Mouse (Mus musculus) embryonic facial prominence, embryonic 13.5 days (tissue): ENCODE data around the gene Pbx1. TPM values are rescaled to one million over a fixed set of nuclear protein-coding genes. Genes with fewer than 3 reads are reported as not detected.

Source experiments
- ATAC-seq: fragments of 200-750 bp; cut with Nextera tagmentation; 2 replicates; pipeline ENCODE4 v1.8.0; 2017; ENCODE audit warnings: low read depth; ENCODE audit not compliant: insufficient number of reproducible peaks, insufficient read depth, low FRiP score, low TSS enrichment
- H3K27ac ChIP-seq: fragments of 300-500 bp; sonication (generic); 2 replicates; pipeline ENCODE4 v1.5.1; 2015; ENCODE audit warnings: moderate library complexity, mild to moderate bottlenecking, inconsistent platforms
- H3K27me3 ChIP-seq: fragments of 300-500 bp; sonication (generic); 2 replicates; pipeline ENCODE4 v1.6.1; 2015; ENCODE audit warnings: mild to moderate bottlenecking, inconsistent platforms
- H3K36me3 ChIP-seq: fragments of 300-500 bp; sonication (generic); 2 replicates; pipeline ENCODE4 v1.6.1; 2015; ENCODE audit warnings: mild to moderate bottlenecking, inconsistent platforms
- H3K4me1 ChIP-seq: fragments of 300-500 bp; sonication (generic); 2 replicates; pipeline ENCODE4 v1.6.1; 2015; ENCODE audit warnings: inconsistent platforms
- H3K4me2 ChIP-seq: fragments of 300-500 bp; sonication (generic); 2 replicates; pipeline ENCODE4 v1.6.1; 2015; ENCODE audit warnings: moderate library complexity, mild to moderate bottlenecking, inconsistent platforms
- H3K4me3 ChIP-seq: fragments of 300-500 bp; sonication (generic); 2 replicates; pipeline ENCODE4 v1.5.1; 2015; ENCODE audit warnings: mild to moderate bottlenecking, inconsistent platforms
- H3K9ac ChIP-seq: fragments of 300-500 bp; sonication (generic); 2 replicates; pipeline ENCODE4 v1.6.1; 2015; ENCODE audit warnings: mild to moderate bottlenecking, inconsistent platforms
- H3K9me3 ChIP-seq: fragments of 300-500 bp; sonication (generic); 2 replicates; pipeline ENCODE4 v1.6.1; 2016; ENCODE audit warnings: inconsistent platforms
- WGBS: fragments of 180-500 bp; shearing (Covaris S2); methylation state at CpG from one replicate; pipeline ENCODE4 v1.1.7; 2015; ENCODE audit warnings: mixed read lengths; 5-methylcytosine and 5-hydroxymethylcytosine counted together
- polyA plus RNA-seq: library from polyadenylated mRNA; unstranded; fragments of >200 nt; fragmentation: Nextera tagmentation; extraction: Ambion mirVana; gene quantifications from 2 replicates; pipeline ENCODE4 v1.2.1, GENCODE M21; 2015

Gene Pbx1
- polyA plus RNA-seq, 1 experiment from 2014 or later = 47.7 TPM

DNA sequence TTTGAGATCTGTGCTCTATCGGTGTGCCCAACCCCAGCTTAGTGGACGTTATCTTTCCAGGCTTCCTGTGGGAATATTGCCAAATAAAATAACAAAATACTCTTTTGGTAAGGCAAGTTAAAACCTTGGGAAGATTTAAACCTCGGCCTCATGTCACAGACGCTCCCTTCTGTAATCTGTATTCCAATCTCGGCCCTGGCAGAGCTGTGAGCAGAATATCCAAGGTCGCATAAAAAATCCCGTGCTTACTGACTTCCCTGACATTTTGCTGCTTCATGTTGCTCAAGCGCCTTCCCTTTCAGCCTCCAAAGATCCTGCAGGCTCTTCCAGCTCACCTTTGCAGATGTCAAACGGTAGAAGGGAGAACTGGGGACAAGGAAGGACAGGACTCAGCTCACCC is 140.0 kb downstream of the Pbx1 start:
- ATAC-seq = no peak
- Histone ChIP-seq H3K9ac (no peak overlapping the region), H3K4me2 (no peak overlapping the region), H3K4me3 (no peak overlapping the region), H3K9me3 (no peaks in the 10 kb centered on the region), H3K36me3 (0 out of 2 replicates have a peak, but pooled peaks cover 3% of the 10 kb centered on the region), H3K4me1 (peaks cover 58% of the 10 kb centered on the region), H3K27ac (no peak overlapping the region), H3K27me3 (no peaks in the 10 kb centered on the region)
- 70% methylated on average over 9 of the region's 9 CpGs for WGBS

DNA sequence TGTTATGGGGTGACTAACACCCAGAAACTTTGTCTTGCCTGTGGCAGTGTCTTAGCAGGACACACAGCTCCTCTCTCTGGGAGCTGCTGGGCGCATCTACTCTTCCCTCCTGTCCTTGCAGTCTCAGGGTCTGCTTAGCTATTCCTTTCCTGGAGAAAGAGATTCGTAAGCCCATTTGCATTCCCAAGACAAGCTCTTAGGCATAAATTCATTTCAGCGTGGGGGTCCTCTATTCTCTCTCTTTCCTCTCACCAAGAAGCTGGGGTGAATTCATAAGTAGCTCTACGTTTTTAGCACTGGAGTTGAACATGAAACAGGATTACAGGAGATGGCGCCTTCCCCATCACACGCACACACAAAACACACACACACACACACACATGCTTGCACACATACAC is 140.4 kb downstream of the Pbx1 start:
- Histone ChIP-seq H3K4me1 (peaks cover 56% of the 10 kb centered on the region), H3K4me2 (no peak overlapping the region), H3K36me3 (0 out of 2 replicates have a peak, but pooled peaks cover 3% of the 10 kb centered on the region), H3K9me3 (no peaks in the 10 kb centered on the region), H3K4me3 (no peak overlapping the region), H3K9ac (no peak overlapping the region; the same call in 1 of the 2 replicates), H3K27ac (no peak overlapping the region), H3K27me3 (no peaks in the 10 kb centered on the region)
- ATAC-seq = no peak
- WGBS = 83% methylated on average over 6 of the region's 6 CpGs

- Histone ChIP-seq H3K27me3 (no peaks in the 10 kb centered on the region), H3K4me3 (no peak overlapping the region), H3K36me3 (0 out of 2 replicates have a peak, but pooled peaks cover 3% of the 10 kb centered on the region), H3K4me2 (no peak overlapping the region), H3K9me3 (no peaks in the 10 kb centered on the region), H3K4me1 (peaks cover 51% of the 10 kb centered on the region), H3K9ac (no peak overlapping the region; the same call in 1 of the 2 replicates), H3K27ac (peak overlapping the region; percentile 22; the same call in 1 of the 2 replicates)
- WGBS = 70% methylated on average over 11 of the region's 11 CpGs
- no peak; the same call in 1 of the 2 replicates for ATAC-seq
Measured at GRCm38 (mm10) chr1:168291001-168291642, 140.9 kb downstream of the Pbx1 start.

- no peak for ATAC-seq
- no peak overlapping the region for H3K27ac ChIP-seq
- 0 out of 2 replicates have a peak, but pooled peaks cover 3% of the 10 kb centered on the region for H3K36me3 ChIP-seq
- no peaks in the 10 kb centered on the region for H3K27me3 ChIP-seq
- H3K4me2 ChIP-seq = no peak overlapping the region
- H3K4me1 ChIP-seq = peaks cover 51% of the 10 kb centered on the region
- H3K9ac ChIP-seq = no peak overlapping the region
- no peaks in the 10 kb centered on the region for H3K9me3 ChIP-seq
- H3K4me3 ChIP-seq = no peak overlapping the region
- WGBS = 77% methylated on average over 8 of the region's 8 CpGs
Measured at GRCm38 (mm10) chr1:168290236-168290985, 141.7 kb downstream of the Pbx1 start.

GRCm38 (mm10) chr1:168288891-168289545 is 143.1 kb downstream of the Pbx1 start:
- no peaks in the 10 kb centered on the region for H3K9me3 ChIP-seq
- H3K4me3 ChIP-seq = no peak overlapping the region
- 0 out of 2 replicates have a peak, but pooled peaks cover 3% of the 10 kb centered on the region for H3K36me3 ChIP-seq
- H3K9ac ChIP-seq = no peak overlapping the region
- no peak overlapping the region for H3K4me2 ChIP-seq
- ATAC-seq = no peak
- H3K27me3 ChIP-seq = no peaks in the 10 kb centered on the region
- 66% methylated on average over 10 of the region's 10 CpGs for WGBS
- H3K27ac ChIP-seq = no peak overlapping the region
- H3K4me1 ChIP-seq = peaks cover 65% of the 10 kb centered on the region

DNA sequence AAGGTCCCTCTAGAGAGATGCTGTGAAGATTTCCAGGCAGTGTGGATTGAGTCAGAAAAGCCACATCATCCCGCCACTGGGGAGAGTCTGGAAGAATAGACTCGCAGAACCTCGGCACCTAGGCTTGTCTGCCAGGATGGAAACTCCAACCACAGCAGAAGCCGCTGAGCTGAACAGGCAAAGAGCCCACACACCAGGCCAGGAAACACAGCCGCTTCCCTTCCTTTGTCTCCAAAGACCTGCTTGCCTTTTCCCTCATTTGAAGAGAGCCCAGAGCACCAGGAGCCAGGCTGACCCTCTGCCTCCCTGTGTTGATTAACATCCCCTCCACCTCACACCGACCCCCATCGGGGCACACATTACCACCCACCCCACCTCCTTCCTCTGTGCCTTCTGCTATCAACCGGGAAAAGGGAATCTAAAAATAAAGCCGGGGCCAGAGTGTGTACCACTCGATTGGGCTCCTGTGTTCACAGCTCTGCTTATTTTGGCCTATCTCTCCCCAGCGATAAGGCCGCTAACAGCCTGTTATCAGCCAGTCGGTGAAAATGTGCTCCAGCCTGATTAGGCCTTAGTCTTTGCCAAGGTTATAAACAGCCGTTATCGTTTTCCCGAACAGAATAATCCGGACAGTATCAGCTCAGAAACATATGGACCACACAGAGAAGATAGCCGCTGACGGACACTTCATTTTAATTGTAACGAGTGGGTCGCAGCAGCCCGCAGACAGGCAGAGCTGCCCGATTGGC is 144.1 kb downstream of the Pbx1 start:
- Histone ChIP-seq H3K4me2 (peak overlapping the region; percentile 5; the same call in 1 of the 2 replicates), H3K9me3 (no peaks in the 10 kb centered on the region), H3K36me3 (0 out of 2 replicates have a peak, but pooled peaks cover 3% of the 10 kb centered on the region), H3K27me3 (no peaks in the 10 kb centered on the region), H3K27ac (peak overlapping the region; percentile 75), H3K9ac (peak overlapping the region; percentile 32; the same call in 1 of the 2 replicates), H3K4me1 (peaks cover 74% of the 10 kb centered on the region), H3K4me3 (no peak overlapping the region)
- no peak for ATAC-seq
- WGBS = 43% methylated on average over 23 of the region's 23 CpGs

- H3K4me1 ChIP-seq = peaks cover 73% of the 10 kb centered on the region
- H3K27ac ChIP-seq = no peak overlapping the region
- no peaks in the 10 kb centered on the region for H3K27me3 ChIP-seq
- no peak for ATAC-seq
- no peak overlapping the region for H3K4me2 ChIP-seq
- 44% methylated on average over 2 of the region's 2 CpGs for WGBS
- H3K36me3 ChIP-seq = 0 out of 2 replicates have a peak, but pooled peaks cover 3% of the 10 kb centered on the region
- no peak overlapping the region for H3K9ac ChIP-seq
- no peaks in the 10 kb centered on the region for H3K9me3 ChIP-seq
- H3K4me3 ChIP-seq = no peak overlapping the region
Measured at GRCm38 (mm10) chr1:168286862-168287650, 145.0 kb downstream of the Pbx1 start.

GRCm38 (mm10) chr1:168284566-168285141 is 147.4 kb downstream of the Pbx1 start:
- 28% methylated on average over 9 of the region's 9 CpGs for WGBS

GRCm38 (mm10) chr1:168283841-168284565 is 148.1 kb downstream of the Pbx1 start:
- Histone ChIP-seq H3K4me1 (peaks cover 62% of the 10 kb centered on the region), H3K27ac (no peak overlapping the region), H3K9ac (no peak overlapping the region), H3K4me2 (no peak overlapping the region), H3K36me3 (0 out of 2 replicates have a peak, but pooled peaks cover 1% of the 10 kb centered on the region), H3K4me3 (no peak overlapping the region), H3K27me3 (no peaks in the 10 kb centered on the region), H3K9me3 (no peaks in the 10 kb centered on the region)
- no peak for ATAC-seq
- WGBS = 41% methylated on average over 15 of the region's 15 CpGs

More at GRCm38 (mm10) chr1:168284566-168285141, 147.4 kb downstream of the Pbx1 start:
- Histone ChIP-seq H3K4me2 (no peak overlapping the region), H3K36me3 (0 out of 2 replicates have a peak, but pooled peaks cover 3% of the 10 kb centered on the region), H3K4me3 (no peak overlapping the region), H3K9ac (no peak overlapping the region), H3K27ac (no peak overlapping the region; the same call in 1 of the 2 replicates), H3K9me3 (no peaks in the 10 kb centered on the region), H3K4me1 (peaks cover 68% of the 10 kb centered on the region), H3K27me3 (no peaks in the 10 kb centered on the region)
- ATAC-seq = no peak

- Histone ChIP-seq H3K4me3 (no peak overlapping the region), H3K4me1 (peaks cover 56% of the 10 kb centered on the region), H3K36me3 (no peaks in the 10 kb centered on the region), H3K9me3 (no peaks in the 10 kb centered on the region), H3K27me3 (no peaks in the 10 kb centered on the region), H3K4me2 (no peak overlapping the region), H3K9ac (no peak overlapping the region), H3K27ac (no peak overlapping the region)
- ATAC-seq = no peak
- 75% methylated on average over 2 of the region's 2 CpGs for WGBS
Measured at GRCm38 (mm10) chr1:168283421-168283820, 148.6 kb downstream of the Pbx1 start.
